Comparison of ENCODE assay signal across 1 mouse cellular context in the genomic region with DNA sequence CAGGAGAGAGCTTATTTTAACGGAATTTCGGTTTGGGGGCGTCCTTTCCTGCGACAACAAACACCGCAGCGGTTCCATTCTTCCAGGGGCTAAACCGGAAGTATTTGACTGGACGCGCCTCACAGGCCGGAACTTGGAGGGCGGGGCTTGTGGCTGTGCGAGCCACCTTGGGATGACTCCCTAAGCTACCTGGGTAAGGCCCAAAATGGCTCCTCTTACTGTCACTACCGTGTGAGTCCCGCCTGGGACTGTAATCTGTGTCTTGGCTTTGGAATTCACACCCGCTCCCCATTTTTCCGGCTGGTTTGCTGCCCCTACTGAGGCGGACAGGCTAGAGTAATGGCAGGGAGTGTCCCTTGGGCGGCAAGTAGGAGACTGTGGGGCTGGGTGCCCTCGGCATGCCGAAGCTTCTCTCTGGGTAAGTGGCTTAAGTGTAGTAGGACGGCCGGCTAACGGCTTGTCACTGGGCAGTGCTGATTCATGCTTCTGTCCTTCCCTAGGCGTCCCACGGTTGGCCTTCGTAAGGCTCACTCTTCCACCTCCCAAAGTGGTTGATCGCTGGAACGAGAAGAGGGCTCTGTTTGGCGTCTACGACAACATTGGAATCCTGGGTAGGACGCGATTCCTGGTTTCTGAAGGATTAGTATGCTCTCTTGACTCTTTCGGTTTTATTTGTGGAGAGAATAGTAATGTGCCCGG.
TF ChIP-seq lines count a peak whose summit lies in the region.

No protein-coding gene starts in this region.

TF ChIP-seq in C2C12, 6 proteins besides CTCF, POLR2A, EP300 and RAD21:
- TF ChIP-seq MYOG (IDR thresholded peaks at IDR 0.05; ENCODE audit: control insufficient read depth, extremely low read depth, insufficient read length), result no peak
- no peak for TF ChIP-seq FOSL1 (IDR thresholded peaks at IDR 0.05; ENCODE audit: insufficient read depth, low read length, poor library complexity, severe bottlenecking)
- TF ChIP-seq MYOD1 (IDR thresholded peaks at IDR 0.05; ENCODE audit: control insufficient read depth, insufficient read length, low read depth), result no peak
- TF ChIP-seq CEBPB (IDR thresholded peaks at IDR 0.05; ENCODE audit: low read depth), result no peak
- no peak for TF ChIP-seq MAX (IDR thresholded peaks at IDR 0.05)
- no peak for TF ChIP-seq USF1 (IDR thresholded peaks at IDR 0.05; ENCODE audit: low read depth)
